12 mouse cellular contexts compared by ENCODE assay signal in the genomic region with DNA sequence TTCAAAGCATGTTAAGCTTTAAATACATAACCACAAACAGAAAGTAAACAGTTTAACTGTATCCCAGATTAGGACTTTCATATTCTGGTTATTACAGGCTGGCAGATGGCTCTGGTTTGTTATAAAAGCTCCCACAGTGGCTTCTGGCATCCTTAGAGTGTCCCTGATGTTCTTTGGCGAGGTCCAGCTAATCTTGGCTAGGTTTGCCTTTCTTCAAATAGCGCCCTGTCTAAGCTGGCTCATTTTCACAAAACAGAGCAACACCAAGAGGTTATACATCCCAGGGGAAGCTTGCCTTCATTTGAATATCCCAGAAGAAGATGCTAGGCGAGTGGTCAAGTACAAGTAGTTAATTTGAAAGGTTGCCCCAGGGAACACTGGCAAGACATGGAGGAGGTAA.
DNase-seq lines count a peak whose midpoint lies in the region; ATAC-seq and TF ChIP-seq lines count a peak whose summit lies in the region.
"Had no signal": no experiment of that assay in that cellular context is flagged by ENCODE, and none has a peak within 500 bp of the region (broad histone marks: within the 10 kb centered on the region; RNA-seq: fewer than 3 reads in every experiment).

No protein-coding gene starts in this region.

- no peak overlapping the region for H3K27ac ChIP-seq in embryonic facial prominence, embryonic 14.5 days (replicated peaks; ENCODE audit: low read depth, low read length)
- no peak overlapping the region for H3K27ac ChIP-seq in embryonic facial prominence, embryonic 10.5 days (replicated peaks)
- H3K27ac ChIP-seq in lung, embryonic 14.5 days (ENCODE audit: low read depth) = no peak overlapping the region
- H3K27ac ChIP-seq in intestine, postnatal 0 days (ENCODE audit: low read depth, low read length) = no peak overlapping the region
- H3K27ac ChIP-seq: heart, embryonic 10.5 days; liver, embryonic 15.5 days had no signal

- no peak overlapping the region for H3K4me3 ChIP-seq in embryonic facial prominence, embryonic 14.5 days (ENCODE audit: low read depth, low read length)
- H3K4me3 ChIP-seq in embryonic facial prominence, embryonic 10.5 days = no peak overlapping the region
- H3K4me3 ChIP-seq in lung, embryonic 14.5 days (ENCODE audit: low read depth, low read length) = no peak overlapping the region
- H3K4me3 ChIP-seq in lung, adult 2 months (replicated peaks; ENCODE audit: extremely low read depth, low read depth, low read length) = no peak overlapping the region
- H3K4me3 ChIP-seq in intestine, postnatal 0 days (ENCODE audit: low read depth, low read length) = no peak overlapping the region
- H3K4me3 ChIP-seq: heart, embryonic 10.5 days; liver, embryonic 15.5 days had no signal

- H3K36me3 ChIP-seq in embryonic facial prominence, embryonic 14.5 days (ENCODE audit: control insufficient read depth, insufficient read depth, low read length) = no peaks in the 10 kb centered on the region
- H3K36me3 ChIP-seq in embryonic facial prominence, embryonic 10.5 days (replicated peaks) = no peaks in the 10 kb centered on the region
- no peaks in the 10 kb centered on the region for H3K36me3 ChIP-seq in lung, embryonic 14.5 days (ENCODE audit: insufficient read depth)
- no peaks in the 10 kb centered on the region for H3K36me3 ChIP-seq in intestine, postnatal 0 days (ENCODE audit: control insufficient read depth, insufficient read depth)
- H3K36me3 ChIP-seq: heart, embryonic 10.5 days; liver, embryonic 15.5 days had no signal

- no peak overlapping the region for H3K4me2 ChIP-seq in embryonic facial prominence, embryonic 14.5 days (ENCODE audit: low read depth, low read length)
- H3K4me2 ChIP-seq in lung, embryonic 14.5 days = no peak overlapping the region
- no peak overlapping the region for H3K4me2 ChIP-seq in intestine, postnatal 0 days (replicated peaks; ENCODE audit: low read depth)
- H3K4me2 ChIP-seq: liver, embryonic 15.5 days had no signal

- WGBS in embryonic facial prominence, embryonic 14.5 days = 57% methylated on average over 3 of the region's 3 CpGs
- WGBS in embryonic facial prominence, embryonic 10.5 days = 79% methylated on average over 3 of the region's 3 CpGs
- 47% methylated on average over 3 of the region's 3 CpGs for WGBS in lung, embryonic 14.5 days
- 58% methylated on average over 3 of the region's 3 CpGs for WGBS in lung, adult 2 months
- WGBS in intestine, postnatal 0 days = 76% methylated on average over 3 of the region's 3 CpGs

- no peak overlapping the region for H3K9ac ChIP-seq in embryonic facial prominence, embryonic 14.5 days (ENCODE audit: low read depth, low read length)
- no peak overlapping the region for H3K9ac ChIP-seq in lung, embryonic 14.5 days
- no peak overlapping the region for H3K9ac ChIP-seq in intestine, postnatal 0 days (ENCODE audit: low read depth, low read length)
- H3K9ac ChIP-seq: liver, embryonic 15.5 days had no signal

- no peaks in the 10 kb centered on the region for H3K27me3 ChIP-seq in embryonic facial prominence, embryonic 14.5 days (replicated peaks; ENCODE audit: control insufficient read depth, insufficient read depth, low read length)
- H3K27me3 ChIP-seq in embryonic facial prominence, embryonic 10.5 days (replicated peaks; ENCODE audit: low read depth, poor library complexity, severe bottlenecking) = no peaks in the 10 kb centered on the region
- H3K27me3 ChIP-seq in lung, embryonic 14.5 days (ENCODE audit: insufficient read depth, low read length) = no peaks in the 10 kb centered on the region
- H3K27me3 ChIP-seq in intestine, postnatal 0 days (replicated peaks; ENCODE audit: control insufficient read depth, insufficient read depth, low read length) = no peaks in the 10 kb centered on the region
- H3K27me3 ChIP-seq: liver, embryonic 15.5 days had no signal

- no peaks in the 10 kb centered on the region for H3K4me1 ChIP-seq in embryonic facial prominence, embryonic 14.5 days (ENCODE audit: control insufficient read depth, insufficient read depth, low read length)
- no peaks in the 10 kb centered on the region for H3K4me1 ChIP-seq in embryonic facial prominence, embryonic 10.5 days
- H3K4me1 ChIP-seq in lung, embryonic 14.5 days (ENCODE audit: insufficient read depth) = no peaks in the 10 kb centered on the region
- H3K4me1 ChIP-seq in lung, adult 2 months (ENCODE audit: control insufficient read depth, insufficient read depth, low read length) = no peaks in the 10 kb centered on the region
- H3K4me1 ChIP-seq in intestine, postnatal 0 days (replicated peaks; ENCODE audit: control insufficient read depth, insufficient read depth, low read length) = no peaks in the 10 kb centered on the region
- H3K4me1 ChIP-seq: heart, embryonic 10.5 days; liver, embryonic 15.5 days had no signal

- peak; percentile 11 for DNase-seq in embryonic facial prominence, embryonic 14.5 days (ENCODE audit: low spot score)
- no peak for DNase-seq in embryonic facial prominence, embryonic 10.5 days (ENCODE audit: low spot score)
- peak; percentile 66 for DNase-seq in lung, embryonic 14.5 days
- no peak for DNase-seq in lung, adult 2 months
- peak; percentile 68 for DNase-seq in cerebellum, adult 9-10 months
- peak; percentile 37 for DNase-seq in lung, postnatal 36 days
- DNase-seq: kidney, adult 8-10 months; spleen, adult 18-20 months had no signal

- TF ChIP-seq POLR2A in lung, adult 2 months (IDR thresholded peaks at IDR 0.05; ENCODE audit: borderline replicate concordance, extremely low read depth, low read depth, low read length) = no peak

- no peaks in the 10 kb centered on the region for H3K9me3 ChIP-seq in embryonic facial prominence, embryonic 14.5 days (ENCODE audit: control insufficient read depth, low read length)
- H3K9me3 ChIP-seq in embryonic facial prominence, embryonic 10.5 days = no peaks in the 10 kb centered on the region
- H3K9me3 ChIP-seq in lung, embryonic 14.5 days (ENCODE audit: low read depth, low read length) = no peaks in the 10 kb centered on the region
- no peaks in the 10 kb centered on the region for H3K9me3 ChIP-seq in intestine, postnatal 0 days (ENCODE audit: control insufficient read depth)
- H3K9me3 ChIP-seq: heart, embryonic 10.5 days; liver, embryonic 15.5 days had no signal

- ATAC-seq in embryonic facial prominence, embryonic 14.5 days (ENCODE audit: low read depth) = no peak
- ATAC-seq in lung, embryonic 14.5 days (ENCODE audit: insufficient read depth) = no peak
- no peak for ATAC-seq in megakaryocyte progenitor cell, adult 5-6 weeks (replicated peaks; ENCODE audit: poor library complexity)
- ATAC-seq in intestine, postnatal 0 days = no peak

- TF ChIP-seq CTCF in lung, embryonic 14.5 days (IDR thresholded peaks at IDR 0.05; ENCODE audit: low read depth) = no peak
- no peak for TF ChIP-seq CTCF in lung, adult 2 months (IDR thresholded peaks at IDR 0.05; ENCODE audit: insufficient read depth, low read length)
- TF ChIP-seq CTCF in intestine, postnatal 0 days (IDR thresholded peaks at IDR 0.05; ENCODE audit: low read depth) = no peak

Comparison
In these comparisons a context has a peak if more than half of its experiments do, and no peak if none do; other contexts are left out.
1. DNase-seq: peak in embryonic facial prominence, embryonic 14.5 days (single experiment), lung, embryonic 14.5 days (single experiment), cerebellum, adult 9-10 months (single experiment) and lung, postnatal 36 days (single experiment); none in embryonic facial prominence, embryonic 10.5 days (single experiment) and lung, adult 2 months (single experiment).